Mouse (Mus musculus) embryonic fibroblast, embryonic 13.5 days (primary cell): ENCODE data around the gene Arf6. TPM values are rescaled to one million over a fixed set of nuclear protein-coding genes. Genes with fewer than 3 reads are reported as not detected.
"Not testable (repeated sequence)": the region's sequence is repeated elsewhere in the genome, so short reads cannot be mapped to it uniquely, and the experiment has no call there.

Experiments used
- H3K27ac ChIP-seq: 2 replicates; pipeline ENCODE4 v1.5.1; 2012; ENCODE audit warnings: low read length, control low read depth, inconsistent platforms; ENCODE audit not compliant: insufficient read depth
- H3K4me1 ChIP-seq: 2 replicates; pipeline ENCODE4 v1.6.1; 2011; ENCODE audit warnings: low read length; ENCODE audit not compliant: control insufficient read depth, insufficient read depth
- H3K4me3 ChIP-seq: 2 replicates; pipeline ENCODE4 v1.5.1; 2011; ENCODE audit warnings: mild to moderate bottlenecking, control low read depth, low read length; ENCODE audit not compliant: insufficient read depth
- CTCF ChIP-seq: IDR thresholded peaks from 2 replicates; pipeline ENCODE4 v1.5.1; 2011; ENCODE audit warnings: mild to moderate bottlenecking, control low read depth, low read length, moderate library complexity, borderline replicate concordance; ENCODE audit not compliant: insufficient read depth
- POLR2A ChIP-seq: IDR thresholded peaks from 2 replicates; pipeline ENCODE4 v1.6.1; 2011; ENCODE audit warnings: low read depth, mild to moderate bottlenecking, control low read depth, low read length, moderate library complexity
- polyA plus RNA-seq: library from polyadenylated mRNA; stranded (reverse); fragments of >200 nt; gene quantifications from 2 replicates; pipeline ENCODE4 v1.2.4, GENCODE M21; 2011; ENCODE audit warnings: low read depth; ENCODE audit not compliant: missing spikeins, insufficient read length

Gene Arf6
- polyA plus RNA-seq, 1 experiment = 119 TPM

GRCm38 (mm10) chr12:69372731-69373331 is 881 bp downstream of the Arf6 start:
- TF ChIP-seq CTCF (no peak), POLR2A (no peak; the same call in none of the 2 replicates)
- Histone ChIP-seq H3K27ac (peak overlapping the region; percentile 87), H3K4me3 (peak overlapping the region; percentile 87), H3K4me1 (peaks cover 5% of the 10 kb centered on the region; the same call in 1 of the 2 replicates)

DNA sequence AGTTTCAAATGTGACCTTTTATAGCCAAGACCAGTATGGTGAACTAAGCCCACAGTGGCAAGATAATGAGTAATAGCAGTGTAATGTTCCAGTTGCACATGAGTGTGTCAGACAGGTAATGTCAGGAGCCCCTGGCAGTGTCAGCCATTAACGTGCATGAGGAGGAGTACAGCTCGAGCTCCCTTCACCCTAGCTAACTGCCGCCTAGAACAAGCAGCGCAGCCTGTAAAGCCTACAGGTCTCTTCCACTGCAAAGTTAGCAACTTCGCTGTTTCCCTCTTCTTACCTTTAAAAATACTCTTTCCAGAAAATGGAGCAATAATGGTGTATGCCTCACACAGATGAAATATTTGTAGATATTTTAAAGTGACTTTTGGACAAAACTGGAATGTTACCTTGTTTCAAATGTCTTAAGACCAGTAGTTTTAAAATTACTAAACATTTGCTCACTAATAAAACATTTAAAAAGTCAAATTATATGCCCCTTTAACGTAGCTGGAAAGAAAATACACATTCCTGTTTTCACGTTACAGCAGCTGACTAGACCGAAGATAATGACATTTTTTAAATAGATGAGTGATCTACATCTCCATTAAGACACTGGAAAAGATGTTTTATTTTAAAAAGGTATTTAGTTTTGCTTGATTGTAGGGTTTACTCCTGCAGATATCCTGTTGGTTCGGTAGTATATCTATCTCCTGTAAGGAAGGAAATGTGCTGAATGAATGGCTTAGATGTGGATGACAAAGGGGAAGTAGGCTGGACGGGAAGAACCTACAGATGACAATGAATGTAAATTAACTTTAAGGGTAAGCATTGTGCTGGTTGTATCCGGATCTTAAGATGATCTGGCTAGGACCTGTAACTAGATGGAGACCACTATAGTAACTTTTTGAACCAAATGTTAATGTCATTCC is 2.2 kb downstream of the Arf6 start:
- peaks cover 5% of the 10 kb centered on the region; the same call in 1 of the 2 replicates for H3K4me1 ChIP-seq
- TF ChIP-seq POLR2A (peak; percentile 25), CTCF (no peak)
- peak overlapping the region; percentile 87 for H3K4me3 ChIP-seq
- peak overlapping the region; percentile 87; the same call in 1 of the 2 replicates for H3K27ac ChIP-seq

DNA sequence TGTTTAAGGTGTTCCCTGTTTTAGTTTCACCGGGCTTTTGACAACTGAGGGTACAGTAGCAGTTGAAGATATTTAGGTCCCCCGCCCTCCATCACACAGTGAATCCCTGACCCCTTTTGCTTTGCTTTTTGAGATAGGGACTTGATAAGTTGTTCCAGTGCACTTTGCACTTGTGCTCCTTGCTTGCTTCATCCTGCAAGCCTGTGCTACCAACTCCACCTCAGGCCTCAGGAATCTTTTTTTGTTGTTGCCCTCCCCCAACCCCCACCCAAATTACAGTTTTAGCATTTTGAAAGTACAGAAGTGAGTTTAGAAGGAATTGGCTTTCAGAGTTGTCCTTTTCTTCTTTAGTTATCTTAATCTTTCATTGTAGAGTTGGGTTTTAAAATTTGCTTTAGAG is 4.2 kb downstream of the Arf6 start:
- Histone ChIP-seq H3K4me3 (peak overlapping the region; percentile 19), H3K27ac (no peak overlapping the region), H3K4me1 (peaks cover 3% of the 10 kb centered on the region; the same call in 1 of the 2 replicates)
- TF ChIP-seq POLR2A (no peak), CTCF (no peak)

GRCm38 (mm10) chr12:69377188-69377587 is 5.2 kb downstream of the Arf6 start:
- Histone ChIP-seq H3K4me3 (no peak overlapping the region), H3K27ac (no peak overlapping the region), H3K4me1 (peaks cover 3% of the 10 kb centered on the region; the same call in 1 of the 2 replicates)
- TF ChIP-seq CTCF (no peak), POLR2A (no peak)

DNA sequence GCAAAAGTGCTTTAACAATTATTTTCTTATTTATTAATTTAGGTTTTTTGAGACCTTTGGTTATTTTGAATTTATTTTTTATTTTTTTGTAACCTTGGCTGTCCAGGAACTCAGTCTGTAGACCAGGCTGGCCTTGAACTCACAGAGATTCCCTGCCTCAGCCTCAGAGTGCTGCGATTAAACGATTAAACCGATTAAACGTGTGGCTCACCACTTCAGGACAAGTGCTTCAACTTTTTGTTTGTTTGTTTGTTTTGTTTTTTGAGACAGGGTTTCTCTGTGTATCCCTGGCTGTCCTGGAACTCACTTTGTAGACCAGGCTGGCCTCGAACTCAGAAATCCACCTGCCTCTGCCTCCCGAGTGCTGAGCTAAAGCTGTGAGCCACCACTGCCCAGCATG is 5.7 kb downstream of the Arf6 start:
- not testable (repeated sequence) for H3K4me3 ChIP-seq, H3K27ac ChIP-seq, H3K4me1 ChIP-seq

- Histone ChIP-seq H3K27ac (no peak overlapping the region), H3K4me1 (peaks cover 3% of the 10 kb centered on the region; the same call in 1 of the 2 replicates), H3K4me3 (no peak overlapping the region)
- no peak for TF ChIP-seq CTCF
- no peak for TF ChIP-seq POLR2A
These were observed 6.9 kb downstream of the Arf6 start for GRCm38 (mm10) chr12:69378558-69379454.

- Histone ChIP-seq H3K4me1 (peaks cover 3% of the 10 kb centered on the region; the same call in 1 of the 2 replicates), H3K4me3 (no peak overlapping the region), H3K27ac (no peak overlapping the region)
- no peak for TF ChIP-seq POLR2A
- no peak for TF ChIP-seq CTCF
These were observed 10.9 kb downstream of the Arf6 start for GRCm38 (mm10) chr12:69382880-69383279.

- H3K4me3 ChIP-seq = no peak overlapping the region
- H3K4me1 ChIP-seq = peaks cover 4% of the 10 kb centered on the region; the same call in 1 of the 2 replicates
- H3K27ac ChIP-seq = no peak overlapping the region
- TF ChIP-seq CTCF (no peak), POLR2A (no peak)
These were observed 12.7 kb downstream of the Arf6 start for GRCm38 (mm10) chr12:69384606-69385005.

GRCm38 (mm10) chr12:69385542-69386280 is 13.8 kb downstream of the Arf6 start:
- no peak overlapping the region; the same call in 1 of the 2 replicates for H3K27ac ChIP-seq
- TF ChIP-seq CTCF = no peak
- no peak for TF ChIP-seq POLR2A
- no peak overlapping the region for H3K4me3 ChIP-seq
- H3K4me1 ChIP-seq = peaks cover 4% of the 10 kb centered on the region; the same call in 1 of the 2 replicates

DNA sequence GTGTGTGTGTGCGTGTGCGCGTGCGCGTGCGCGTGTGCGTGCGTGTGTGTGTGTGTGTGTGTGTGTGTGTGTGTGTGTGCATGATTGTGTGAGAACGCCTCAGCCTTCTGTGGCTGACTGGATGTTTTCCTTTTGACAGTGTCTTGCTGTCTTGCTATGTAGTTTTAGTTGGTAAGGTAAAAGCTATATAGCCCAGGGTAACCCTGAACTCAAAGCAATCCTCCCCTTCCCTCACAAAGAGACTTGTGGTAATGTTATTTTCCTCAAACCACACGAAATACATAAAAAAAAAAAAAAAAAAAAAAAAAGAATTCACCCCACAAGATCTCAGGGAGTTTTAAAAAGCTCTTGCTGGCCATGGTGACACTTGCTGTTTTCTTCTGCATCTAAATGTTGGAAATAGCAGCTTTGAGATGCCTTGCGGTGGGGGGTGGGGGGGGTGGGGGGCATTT is 14.4 kb downstream of the Arf6 start:
- not testable (repeated sequence) for H3K27ac ChIP-seq, H3K4me1 ChIP-seq, H3K4me3 ChIP-seq
